Mouse (Mus musculus) forebrain, embryonic 15.5 days (tissue): Measurements from ENCODE around the gene Stk10. TPM values are rescaled to one million over a fixed set of nuclear protein-coding genes. Genes with fewer than 3 reads are reported as not detected.

Source experiments
- ATAC-seq: fragments of 200-750 bp; cut with Nextera tagmentation; replicated peaks from 2 replicates; pipeline ENCODE4 v1.8.0; 2017; ENCODE audit warnings: mild to moderate bottlenecking, moderate TSS enrichment, moderate library complexity
- H3K27ac ChIP-seq: fragments of 300-500 bp; sonication (generic); replicated peaks from 2 replicates; pipeline ENCODE4 v1.5.1; 2015; ENCODE audit warnings: mild to moderate bottlenecking, inconsistent platforms
- H3K27me3 ChIP-seq: fragments of 300-500 bp; sonication (generic); 2 replicates; pipeline ENCODE4 v1.6.1; 2015; ENCODE audit warnings: inconsistent platforms
- H3K36me3 ChIP-seq: fragments of 300-500 bp; sonication (generic); 2 replicates; pipeline ENCODE4 v1.6.1; 2015; ENCODE audit warnings: mild to moderate bottlenecking, inconsistent platforms
- H3K4me1 ChIP-seq: fragments of 300-500 bp; sonication (generic); 2 replicates; pipeline ENCODE4 v1.6.1; 2015; ENCODE audit warnings: inconsistent platforms
- H3K4me2 ChIP-seq: fragments of 300-500 bp; sonication (generic); replicated peaks from 2 replicates; pipeline ENCODE4 v1.6.1; 2015; ENCODE audit warnings: mild to moderate bottlenecking, inconsistent platforms
- H3K4me3 ChIP-seq: fragments of 300-500 bp; sonication (generic); 2 replicates; pipeline ENCODE4 v1.5.1; 2015; ENCODE audit warnings: mild to moderate bottlenecking, inconsistent platforms
- H3K9ac ChIP-seq: fragments of 300-500 bp; sonication (generic); replicated peaks from 2 replicates; pipeline ENCODE4 v1.6.1; 2015; ENCODE audit warnings: mild to moderate bottlenecking, inconsistent platforms
- H3K9me3 ChIP-seq: fragments of 300-500 bp; sonication (generic); 2 replicates; pipeline ENCODE4 v1.6.1; 2016; ENCODE audit warnings: inconsistent platforms
- WGBS: fragments of 180-500 bp; shearing (Covaris S2); methylation state at CpG from one replicate; pipeline ENCODE4 v1.1.7; 2015; ENCODE audit warnings: mixed read lengths; 5-methylcytosine and 5-hydroxymethylcytosine counted together
- polyA plus RNA-seq: library from polyadenylated mRNA; unstranded; fragments of >200 nt; fragmentation: Nextera tagmentation; extraction: Ambion mirVana; gene quantifications from 2 replicates; pipeline ENCODE4 v1.2.1, GENCODE M21; 2015

Stk10 gene
- polyA plus RNA-seq, 1 experiment from 2014 or later: 2.1 TPM

GRCm38 (mm10) chr11:32544041-32544440, 10.9 kb downstream of the Stk10 start:
- no peaks in the 10 kb centered on the region for H3K27me3 ChIP-seq
- no peak overlapping the region for H3K4me2 ChIP-seq
- H3K9me3 ChIP-seq: no peaks in the 10 kb centered on the region
- H3K4me1 ChIP-seq: peaks cover 7% of the 10 kb centered on the region
- WGBS: 90% methylated on average over 6 of the region's 6 CpGs
- H3K4me3 ChIP-seq: no peak overlapping the region
- ATAC-seq: no peak
- no peak overlapping the region for H3K9ac ChIP-seq
- no peak overlapping the region for H3K27ac ChIP-seq
- no peaks in the 10 kb centered on the region for H3K36me3 ChIP-seq

GRCm38 (mm10) chr11:32544497-32544896, 11.4 kb downstream of the Stk10 start:
- Histone ChIP-seq H3K27ac (no peak overlapping the region), H3K4me2 (no peak overlapping the region), H3K9ac (no peak overlapping the region), H3K4me3 (no peak overlapping the region), H3K9me3 (no peaks in the 10 kb centered on the region), H3K4me1 (peaks cover 7% of the 10 kb centered on the region), H3K27me3 (no peaks in the 10 kb centered on the region), H3K36me3 (no peaks in the 10 kb centered on the region)
- 88% methylated on average over 5 of the region's 5 CpGs for WGBS
- ATAC-seq: no peak

GRCm38 (mm10) chr11:32545605-32546004, 12.5 kb downstream of the Stk10 start:
- no peak; the same call in 1 of the 2 replicates for ATAC-seq
- H3K9me3 ChIP-seq: no peaks in the 10 kb centered on the region
- H3K27me3 ChIP-seq: no peaks in the 10 kb centered on the region
- peaks cover 7% of the 10 kb centered on the region for H3K4me1 ChIP-seq
- H3K4me3 ChIP-seq: no peak overlapping the region
- H3K9ac ChIP-seq: no peak overlapping the region
- H3K36me3 ChIP-seq: no peaks in the 10 kb centered on the region
- no peak overlapping the region for H3K27ac ChIP-seq
- 58% methylated on average over 12 of the region's 12 CpGs for WGBS
- no peak overlapping the region for H3K4me2 ChIP-seq

GRCm38 (mm10) chr11:32546483-32546882, 13.4 kb downstream of the Stk10 start:
- H3K36me3 ChIP-seq: no peaks in the 10 kb centered on the region
- H3K4me3 ChIP-seq: no peak overlapping the region
- H3K27me3 ChIP-seq: no peaks in the 10 kb centered on the region
- 41% methylated on average over 5 of the region's 5 CpGs for WGBS
- H3K27ac ChIP-seq: no peak overlapping the region
- H3K9ac ChIP-seq: no peak overlapping the region
- 0 out of 2 replicates have a peak, but pooled peaks have one; percentile 21 for ATAC-seq
- no peaks in the 10 kb centered on the region for H3K9me3 ChIP-seq
- no peak overlapping the region for H3K4me2 ChIP-seq
- peaks cover 12% of the 10 kb centered on the region for H3K4me1 ChIP-seq

- Histone ChIP-seq H3K9me3 (no peaks in the 10 kb centered on the region), H3K4me2 (no peak overlapping the region), H3K4me3 (no peak overlapping the region), H3K27ac (no peak overlapping the region), H3K9ac (no peak overlapping the region), H3K27me3 (no peaks in the 10 kb centered on the region), H3K36me3 (no peaks in the 10 kb centered on the region), H3K4me1 (peaks cover 22% of the 10 kb centered on the region)
- WGBS: 77% methylated on average over 10 of the region's 10 CpGs
- ATAC-seq: no peak
Measured at GRCm38 (mm10) chr11:32547391-32547947, 14.4 kb downstream of the Stk10 start.

GRCm38 (mm10) chr11:32548240-32548639, 15.1 kb downstream of the Stk10 start:
- H3K4me1 ChIP-seq: peaks cover 28% of the 10 kb centered on the region

GRCm38 (mm10) chr11:32549236-32549635, 16.1 kb downstream of the Stk10 start:
- Histone ChIP-seq H3K9ac (no peak overlapping the region), H3K36me3 (no peaks in the 10 kb centered on the region), H3K4me3 (no peak overlapping the region), H3K9me3 (no peaks in the 10 kb centered on the region), H3K4me2 (no peak overlapping the region), H3K27me3 (no peaks in the 10 kb centered on the region), H3K4me1 (peaks cover 28% of the 10 kb centered on the region), H3K27ac (no peak overlapping the region)
- 67% methylated on average over 6 of the region's 6 CpGs for WGBS
- no peak for ATAC-seq

More at GRCm38 (mm10) chr11:32548240-32548639, 15.1 kb downstream of the Stk10 start:
- no peak overlapping the region for H3K4me3 ChIP-seq
- H3K27me3 ChIP-seq: no peaks in the 10 kb centered on the region
- no peak for ATAC-seq
- no peaks in the 10 kb centered on the region for H3K9me3 ChIP-seq
- no peak overlapping the region for H3K9ac ChIP-seq
- no peak overlapping the region for H3K4me2 ChIP-seq
- no peak overlapping the region for H3K27ac ChIP-seq
- WGBS: 88% methylated on average over 4 of the region's 4 CpGs
- H3K36me3 ChIP-seq: no peaks in the 10 kb centered on the region

GRCm38 (mm10) chr11:32550102-32550501, 17.0 kb downstream of the Stk10 start:
- Histone ChIP-seq H3K9me3 (no peaks in the 10 kb centered on the region), H3K4me1 (peaks cover 28% of the 10 kb centered on the region), H3K4me2 (no peak overlapping the region), H3K36me3 (no peaks in the 10 kb centered on the region), H3K4me3 (no peak overlapping the region), H3K27me3 (no peaks in the 10 kb centered on the region), H3K27ac (no peak overlapping the region), H3K9ac (no peak overlapping the region)
- WGBS: 57% methylated on average over 4 of the region's 4 CpGs
- no peak for ATAC-seq

- Histone ChIP-seq H3K4me1 (peaks cover 27% of the 10 kb centered on the region), H3K9ac (no peak overlapping the region), H3K4me3 (no peak overlapping the region), H3K36me3 (no peaks in the 10 kb centered on the region), H3K9me3 (no peaks in the 10 kb centered on the region), H3K27ac (no peak overlapping the region), H3K27me3 (no peaks in the 10 kb centered on the region), H3K4me2 (no peak overlapping the region)
- no peak for ATAC-seq
- WGBS: 96% methylated on average over 4 of the region's 4 CpGs
Measured at GRCm38 (mm10) chr11:32551056-32551455, 18.0 kb downstream of the Stk10 start.

GRCm38 (mm10) chr11:32551579-32552297, 18.6 kb downstream of the Stk10 start:
- peak; percentile 55 for ATAC-seq
- peaks cover 21% of the 10 kb centered on the region for H3K4me1 ChIP-seq
- 34% methylated on average over 12 of the region's 12 CpGs for WGBS
- H3K36me3 ChIP-seq: no peaks in the 10 kb centered on the region
- no peak overlapping the region for H3K4me2 ChIP-seq
- no peaks in the 10 kb centered on the region for H3K9me3 ChIP-seq
- no peak overlapping the region for H3K27ac ChIP-seq
- H3K9ac ChIP-seq: no peak overlapping the region
- H3K27me3 ChIP-seq: no peaks in the 10 kb centered on the region
- no peak overlapping the region for H3K4me3 ChIP-seq

GRCm38 (mm10) chr11:32552401-32553090, 19.4 kb downstream of the Stk10 start:
- 0 out of 2 replicates have a peak, but pooled peaks have one; percentile 8 for ATAC-seq
- H3K4me1 ChIP-seq: peaks cover 21% of the 10 kb centered on the region
- no peak overlapping the region for H3K4me3 ChIP-seq
- H3K9ac ChIP-seq: no peak overlapping the region
- no peak overlapping the region for H3K27ac ChIP-seq
- no peaks in the 10 kb centered on the region for H3K36me3 ChIP-seq
- WGBS: 70% methylated on average over 13 of the region's 13 CpGs
- no peak overlapping the region for H3K4me2 ChIP-seq
- H3K9me3 ChIP-seq: no peaks in the 10 kb centered on the region
- H3K27me3 ChIP-seq: no peaks in the 10 kb centered on the region
